Mouse (Mus musculus): Measurements from ENCODE around the gene Pomt1. TPM values are rescaled to one million over a fixed set of nuclear protein-coding genes. Genes with fewer than 3 reads are reported as not detected.

Gene Pomt1
- total RNA-seq, 2 experiments from 2014 or later, result 17.8 to 51.3 TPM

GRCm38 (mm10) chr2:32220021-32220420 is 16.4 kb upstream of the Pomt1 start:
- ATAC-seq (replicated peaks; ENCODE audit: poor library complexity, severe bottlenecking), result no peak

DNA sequence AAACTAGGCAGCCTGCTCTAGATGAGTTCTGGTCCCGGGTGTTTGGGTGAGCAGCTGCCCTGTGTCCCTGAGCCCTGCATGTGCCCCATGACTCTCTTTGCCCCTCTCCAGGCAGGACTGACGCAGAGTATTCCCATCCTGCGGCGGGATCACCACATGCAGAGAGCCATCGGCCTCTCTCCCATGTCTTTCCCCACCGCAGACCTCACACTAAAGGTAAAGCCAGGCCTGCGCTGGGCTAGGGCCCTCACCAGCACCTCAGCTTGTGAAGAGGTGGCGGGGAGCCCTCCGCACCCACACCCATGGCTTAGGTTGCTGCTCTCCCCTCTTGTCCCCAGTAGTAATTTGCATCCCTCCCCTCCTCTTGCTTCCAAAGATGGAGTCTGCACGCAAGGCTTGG is 15.4 kb upstream of the Pomt1 start:
- no peak for ATAC-seq (replicated peaks; ENCODE audit: poor library complexity, severe bottlenecking)

GRCm38 (mm10) chr2:32221577-32221976 is 14.8 kb upstream of the Pomt1 start:
- no peak for ATAC-seq (replicated peaks; ENCODE audit: poor library complexity, severe bottlenecking)

DNA sequence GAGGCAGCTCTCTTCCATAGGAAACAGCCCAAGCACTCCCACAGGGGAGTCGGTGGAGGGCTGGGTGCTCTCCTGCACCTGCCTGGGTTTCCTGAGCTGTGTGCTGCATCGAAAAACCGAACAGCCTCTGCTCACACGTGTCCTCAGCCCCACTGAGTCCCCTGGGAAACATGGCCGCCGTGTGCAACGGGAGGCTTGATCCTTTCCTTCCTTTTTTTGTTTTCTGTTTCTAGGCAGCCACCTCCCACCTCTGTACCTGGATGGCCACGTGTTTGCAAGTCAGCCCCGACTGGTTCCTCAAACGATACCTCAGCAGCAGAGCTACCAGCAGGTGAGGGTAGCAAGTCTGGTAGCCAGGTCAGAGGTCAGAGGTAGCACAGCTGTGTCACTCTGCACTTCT is 14.3 kb upstream of the Pomt1 start:
- ATAC-seq (replicated peaks; ENCODE audit: poor library complexity, severe bottlenecking), result no peak

GRCm38 (mm10) chr2:32235433-32235832 is 957 bp upstream of the Pomt1 start:
- no peak for ATAC-seq (replicated peaks; ENCODE audit: poor library complexity, severe bottlenecking)

- ATAC-seq (replicated peaks; ENCODE audit: poor library complexity, severe bottlenecking), result peak; percentile 40
Measured at GRCm38 (mm10) chr2:32236760-32237487, 534 bp downstream of the Pomt1 start.

DNA sequence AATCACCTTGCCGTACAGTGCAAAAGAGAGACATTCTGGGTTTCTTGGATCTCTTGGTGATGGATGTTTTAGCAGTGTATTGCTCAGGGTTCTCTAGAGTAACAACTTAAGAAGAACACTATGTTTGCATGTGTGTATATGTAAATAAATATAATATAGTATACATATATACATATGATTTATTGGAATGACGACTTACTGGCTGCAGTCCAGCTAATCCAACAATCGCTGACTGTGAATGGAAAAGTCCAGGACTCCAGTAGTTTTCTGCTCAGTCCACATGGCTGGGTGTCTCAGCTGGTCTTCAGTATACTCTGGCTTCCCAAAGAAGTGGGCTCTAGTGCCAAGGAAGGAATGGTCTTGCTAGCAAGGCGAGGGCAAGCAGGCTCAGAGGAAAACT is 1.2 kb downstream of the Pomt1 start:
- no peak for ATAC-seq (replicated peaks; ENCODE audit: poor library complexity, severe bottlenecking)

DNA sequence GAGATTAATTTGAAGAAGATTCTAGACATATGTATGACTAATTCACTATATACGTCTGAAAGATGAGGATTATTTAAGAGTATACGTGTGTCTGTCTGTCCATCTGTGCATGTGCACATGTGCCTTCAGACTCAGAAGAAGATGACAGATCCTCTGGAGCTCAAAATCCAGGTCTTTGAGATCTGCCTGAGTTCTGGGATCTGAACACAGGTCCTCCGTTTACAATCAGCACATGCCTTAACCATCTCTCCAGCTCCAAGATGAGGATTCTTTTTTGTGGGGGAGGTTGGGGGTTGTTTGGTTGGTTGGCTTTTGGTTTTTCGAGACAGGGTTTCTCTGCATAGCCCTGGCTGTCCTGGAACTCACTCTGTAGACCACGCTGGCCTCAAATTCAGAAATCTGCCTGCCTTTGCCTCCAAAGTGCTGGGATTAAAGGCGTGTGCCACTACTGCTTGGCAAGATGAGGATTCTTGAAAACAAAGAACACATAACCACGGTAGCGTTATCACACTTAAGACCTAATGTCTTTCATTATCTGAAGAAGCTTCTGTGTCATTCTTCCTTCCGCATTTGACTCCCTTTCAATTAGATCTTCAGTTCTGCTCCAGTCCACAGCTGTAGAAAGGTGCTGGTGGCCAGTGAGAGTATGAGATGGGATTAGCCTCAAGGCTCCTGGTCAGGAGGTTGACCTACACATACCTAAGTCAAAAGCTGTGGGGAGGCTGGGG is 2.5 kb downstream of the Pomt1 start:
- ATAC-seq (replicated peaks; ENCODE audit: poor library complexity, severe bottlenecking), result no peak

- no peak for ATAC-seq (replicated peaks; ENCODE audit: poor library complexity, severe bottlenecking)
Measured at GRCm38 (mm10) chr2:32240591-32240990, 4.2 kb downstream of the Pomt1 start.

DNA sequence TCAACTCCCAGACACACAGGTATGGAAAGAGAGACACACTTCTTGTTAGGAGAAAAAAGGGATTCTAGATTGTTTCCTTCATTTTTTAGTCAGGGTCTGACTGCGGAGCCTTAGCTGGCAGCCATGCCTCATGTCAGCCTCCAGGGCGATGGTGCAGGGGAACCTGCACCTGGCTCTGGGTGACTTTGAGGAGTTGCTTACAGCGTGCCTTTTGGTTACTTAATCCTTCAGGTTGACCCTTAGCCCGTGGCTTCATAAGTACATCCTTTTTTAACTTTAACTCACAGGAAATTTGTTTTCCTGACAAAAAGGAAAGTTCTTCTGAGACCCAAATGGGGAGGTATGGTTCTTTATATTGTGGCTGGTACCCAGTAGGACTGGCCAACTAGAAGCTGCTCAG is 6.6 kb downstream of the Pomt1 start:
- ATAC-seq (replicated peaks; ENCODE audit: poor library complexity, severe bottlenecking), result no peak

GRCm38 (mm10) chr2:32246741-32247140 is 10.4 kb downstream of the Pomt1 start:
- no peak for ATAC-seq (replicated peaks; ENCODE audit: poor library complexity, severe bottlenecking)

DNA sequence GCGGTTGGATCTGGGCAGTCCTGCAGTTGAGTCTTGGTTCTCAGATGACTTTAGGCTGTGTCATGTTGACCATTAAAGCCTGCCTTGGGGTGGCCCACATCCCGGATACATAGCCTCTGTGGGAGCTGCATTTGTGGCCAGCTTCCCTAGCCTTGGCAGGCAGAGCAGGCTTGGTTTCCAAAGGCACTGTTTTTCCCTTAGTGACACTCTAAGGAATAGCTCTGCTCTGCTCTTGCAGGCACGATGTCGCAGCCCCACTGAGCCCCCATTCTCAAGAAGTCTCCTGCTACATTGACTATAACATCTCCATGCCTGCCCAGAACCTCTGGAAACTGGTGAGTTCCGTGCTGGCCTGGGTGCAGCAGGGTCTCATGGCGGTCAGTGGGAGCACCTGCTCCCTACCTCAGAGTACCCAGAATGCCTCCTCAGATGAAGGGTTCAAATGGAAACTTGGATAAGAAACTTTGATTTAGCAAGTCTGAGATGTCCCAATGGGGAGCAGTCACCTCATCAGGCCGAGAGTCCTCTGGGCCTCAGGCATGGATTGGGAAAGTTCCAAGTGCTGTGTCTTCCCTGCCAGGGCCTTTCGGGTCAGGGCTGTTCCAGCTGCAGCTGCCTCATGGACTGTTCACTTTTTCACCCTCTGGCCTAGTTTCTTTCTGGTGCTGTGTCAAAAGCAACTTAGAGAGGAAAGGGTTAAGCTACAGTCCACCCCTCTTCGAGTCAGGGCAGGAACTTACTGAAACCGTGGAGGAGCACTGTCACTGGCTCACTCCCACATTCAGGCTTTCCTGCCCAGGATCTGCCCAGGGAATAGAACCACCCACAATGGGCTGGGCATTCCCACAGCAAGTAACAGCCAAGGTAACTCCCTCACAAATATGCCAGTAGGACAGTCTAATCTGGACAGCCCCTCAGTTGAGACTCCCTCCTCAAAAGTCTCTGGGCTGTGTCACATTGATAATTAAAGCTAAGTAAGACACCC is 12.3 kb downstream of the Pomt1 start:
- ATAC-seq (replicated peaks; ENCODE audit: poor library complexity, severe bottlenecking), result no peak

GRCm38 (mm10) chr2:32251791-32252527 is 15.6 kb downstream of the Pomt1 start:
- ATAC-seq (replicated peaks; ENCODE audit: poor library complexity, severe bottlenecking), result no peak

DNA sequence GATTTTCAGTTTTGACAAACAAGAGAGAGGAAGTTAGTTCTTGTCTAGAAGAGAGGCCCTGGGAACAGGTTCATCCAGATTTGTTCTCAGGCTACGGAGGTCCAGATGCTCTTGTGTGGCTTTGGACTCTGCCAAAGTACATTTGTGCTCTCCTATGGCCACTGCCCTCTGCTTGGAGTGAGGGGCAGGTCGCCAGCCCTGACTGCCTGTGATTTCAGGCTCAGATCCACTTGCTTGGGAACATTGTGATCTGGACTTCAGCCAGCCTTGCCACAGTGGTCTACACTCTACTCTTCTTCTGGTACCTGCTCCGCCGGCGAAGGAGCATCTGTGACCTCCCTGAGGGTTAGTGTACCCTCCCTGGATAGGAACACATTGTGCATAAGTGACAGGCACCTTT is 16.3 kb downstream of the Pomt1 start:
- no peak for ATAC-seq (replicated peaks; ENCODE audit: poor library complexity, severe bottlenecking)

DNA sequence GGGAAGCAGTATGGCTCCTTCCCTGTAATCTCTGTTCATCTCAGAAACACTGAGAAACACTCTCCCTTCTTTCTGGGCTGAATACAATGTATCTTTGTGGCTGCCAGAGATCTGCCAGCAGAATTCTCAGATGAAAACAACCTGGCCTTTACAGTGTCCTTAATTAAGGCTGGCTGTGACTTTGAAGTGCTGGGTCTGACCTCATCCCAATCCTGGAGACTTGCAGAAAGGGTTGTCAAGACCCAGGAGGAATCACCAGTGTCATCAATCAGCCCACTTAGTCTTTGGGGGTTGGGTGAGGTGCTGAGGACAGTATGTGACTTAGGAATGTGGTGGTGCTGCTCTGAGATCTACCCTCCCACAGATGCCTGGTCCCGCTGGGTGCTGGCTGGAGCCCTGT is 17.0 kb downstream of the Pomt1 start:
- ATAC-seq (replicated peaks; ENCODE audit: poor library complexity, severe bottlenecking), result no peak

- ATAC-seq (replicated peaks; ENCODE audit: poor library complexity, severe bottlenecking), result no peak
Measured at GRCm38 (mm10) chr2:32254563-32254962, 18.2 kb downstream of the Pomt1 start.

DNA sequence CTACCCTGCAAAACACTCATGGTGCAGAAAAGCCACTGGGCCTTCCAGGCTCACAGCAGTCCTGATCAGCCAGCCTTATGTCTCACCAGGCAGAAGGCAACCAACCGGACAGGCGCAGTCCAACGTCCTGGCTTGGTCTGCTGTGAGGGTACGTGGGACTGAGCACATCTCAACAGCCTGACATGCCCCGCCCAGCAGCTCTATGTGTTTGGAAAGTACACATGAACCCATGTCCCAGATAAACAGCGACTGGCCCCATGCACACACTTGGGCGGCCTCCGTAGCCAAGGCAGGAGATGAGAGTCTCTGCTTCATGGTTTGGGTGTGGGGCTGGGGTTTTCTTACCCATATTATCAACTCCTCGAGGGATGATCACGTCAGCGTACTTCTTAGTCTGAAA is 19.9 kb downstream of the Pomt1 start:
- ATAC-seq (replicated peaks; ENCODE audit: poor library complexity, severe bottlenecking), result no peak

- ATAC-seq (replicated peaks; ENCODE audit: poor library complexity, severe bottlenecking), result no peak
Measured at GRCm38 (mm10) chr2:32258887-32259533, 22.6 kb downstream of the Pomt1 start.

GRCm38 (mm10) chr2:32259657-32260417 is 23.4 kb downstream of the Pomt1 start, which contains the start of gene Uck1:
TSS of gene Uck1 (minus strand) at chr2:32260159.
- ATAC-seq (replicated peaks; ENCODE audit: poor library complexity, severe bottlenecking), result peak; percentile 81

Data from granulocyte monocyte progenitor cell, adult 5-6 weeks (primary cell).